Mouse (Mus musculus): ENCODE measurements around the gene Ifitm1.
A peak's percentile ranks its signal among the peaks of the same experiment; 100 is the strongest.

The Ifitm1 gene

GRCm38 (mm10) chr7:140953133-140953532 lies 13.9 kb upstream of the Ifitm1 start:
- peaks cover 86% of the 10 kb centered on the region for H3K4me1 ChIP-seq (replicated peaks; ENCODE audit: low read depth, low read length)
- H3K27me3 ChIP-seq (ENCODE audit: insufficient read depth, low read length): no peaks in the 10 kb centered on the region
- H3K9me3 ChIP-seq (ENCODE audit: low read length): no peaks in the 10 kb centered on the region
- TF ChIP-seq NANOG (IDR thresholded peaks at IDR 0.05; ENCODE audit: borderline replicate concordance, low read length): no peak
- no peak for TF ChIP-seq POU5F1 (IDR thresholded peaks at IDR 0.05; ENCODE audit: borderline replicate concordance, low read length)
- no peak for TF ChIP-seq CTCF (conservative IDR thresholded peaks at IDR 0.05; ENCODE audit: low read length)
- peaks cover 66% of the 10 kb centered on the region for H3K36me3 ChIP-seq (ENCODE audit: insufficient read depth, low read length)
- peak overlapping the region; percentile 93 for H3K4me3 ChIP-seq (replicated peaks; ENCODE audit: low read length)

- Histone ChIP-seq H3K36me3 (ENCODE audit: insufficient read depth, low read length) (peaks cover 57% of the 10 kb centered on the region), H3K4me3 (replicated peaks; ENCODE audit: low read length) (peak overlapping the region; percentile 93), H3K9me3 (ENCODE audit: low read length) (no peaks in the 10 kb centered on the region), H3K27me3 (ENCODE audit: insufficient read depth, low read length) (no peaks in the 10 kb centered on the region), H3K4me1 (replicated peaks; ENCODE audit: low read depth, low read length) (peaks cover 86% of the 10 kb centered on the region)
- TF ChIP-seq CTCF (conservative IDR thresholded peaks at IDR 0.05; ENCODE audit: low read length) (no peak), NANOG (IDR thresholded peaks at IDR 0.05; ENCODE audit: borderline replicate concordance, low read length) (no peak), POU5F1 (IDR thresholded peaks at IDR 0.05; ENCODE audit: borderline replicate concordance, low read length) (no peak)
These were observed 13.0 kb upstream of the Ifitm1 start for GRCm38 (mm10) chr7:140953800-140954732.

GRCm38 (mm10) chr7:140954733-140955071 lies 12.3 kb upstream of the Ifitm1 start:
- Histone ChIP-seq H3K27me3 (ENCODE audit: insufficient read depth, low read length) (no peaks in the 10 kb centered on the region), H3K4me1 (replicated peaks; ENCODE audit: low read depth, low read length) (peaks cover 82% of the 10 kb centered on the region), H3K4me3 (replicated peaks; ENCODE audit: low read length) (peak overlapping the region; percentile 93), H3K9me3 (ENCODE audit: low read length) (no peaks in the 10 kb centered on the region), H3K36me3 (ENCODE audit: insufficient read depth, low read length) (peaks cover 50% of the 10 kb centered on the region)
- no peak for TF ChIP-seq CTCF (conservative IDR thresholded peaks at IDR 0.05; ENCODE audit: low read length)
- no peak for TF ChIP-seq NANOG (IDR thresholded peaks at IDR 0.05; ENCODE audit: borderline replicate concordance, low read length)
- no peak for TF ChIP-seq POU5F1 (IDR thresholded peaks at IDR 0.05; ENCODE audit: borderline replicate concordance, low read length)

GRCm38 (mm10) chr7:140955342-140955741 lies 11.7 kb upstream of the Ifitm1 start:
- TF ChIP-seq POU5F1 (IDR thresholded peaks at IDR 0.05; ENCODE audit: borderline replicate concordance, low read length) (no peak), CTCF (conservative IDR thresholded peaks at IDR 0.05; ENCODE audit: low read length) (no peak), NANOG (IDR thresholded peaks at IDR 0.05; ENCODE audit: borderline replicate concordance, low read length) (no peak)
- H3K4me3 ChIP-seq (replicated peaks; ENCODE audit: low read length): peak overlapping the region; percentile 93

GRCm38 (mm10) chr7:140955758-140956555 lies 11.1 kb upstream of the Ifitm1 start, which contains the start of the genes Gm45717 and Ifitm2:
Gene Gm45717 (minus strand): TSS chr7:140955937.
Gene Ifitm2 (minus strand): TSS chr7:140955987.
- peaks cover 38% of the 10 kb centered on the region for H3K36me3 ChIP-seq (ENCODE audit: insufficient read depth, low read length)
- no peaks in the 10 kb centered on the region for H3K9me3 ChIP-seq (ENCODE audit: low read length)
- no peak for TF ChIP-seq CTCF (conservative IDR thresholded peaks at IDR 0.05; ENCODE audit: low read length)
- TF ChIP-seq POU5F1 (IDR thresholded peaks at IDR 0.05; ENCODE audit: borderline replicate concordance, low read length): no peak
- TF ChIP-seq NANOG (IDR thresholded peaks at IDR 0.05; ENCODE audit: borderline replicate concordance, low read length): no peak
- peaks cover 80% of the 10 kb centered on the region for H3K4me1 ChIP-seq (replicated peaks; ENCODE audit: low read depth, low read length)
- peak within 1 kb of the TSS; percentile 93 for H3K4me3 ChIP-seq (replicated peaks; ENCODE audit: low read length)
- H3K27me3 ChIP-seq (ENCODE audit: insufficient read depth, low read length): no peaks in the 10 kb centered on the region

More at GRCm38 (mm10) chr7:140955342-140955741, 11.7 kb upstream of the Ifitm1 start:
- no peaks in the 10 kb centered on the region for H3K27me3 ChIP-seq (ENCODE audit: insufficient read depth, low read length)
- H3K4me1 ChIP-seq (replicated peaks; ENCODE audit: low read depth, low read length): peaks cover 81% of the 10 kb centered on the region
- H3K36me3 ChIP-seq (ENCODE audit: insufficient read depth, low read length): peaks cover 44% of the 10 kb centered on the region
- no peaks in the 10 kb centered on the region for H3K9me3 ChIP-seq (ENCODE audit: low read length)

GRCm38 (mm10) chr7:140956556-140956869 lies 10.5 kb upstream of the Ifitm1 start:
- no peak for TF ChIP-seq CTCF (conservative IDR thresholded peaks at IDR 0.05; ENCODE audit: low read length)
- no peak for TF ChIP-seq POU5F1 (IDR thresholded peaks at IDR 0.05; ENCODE audit: borderline replicate concordance, low read length)
- TF ChIP-seq NANOG (IDR thresholded peaks at IDR 0.05; ENCODE audit: borderline replicate concordance, low read length): no peak
- Histone ChIP-seq H3K27me3 (ENCODE audit: insufficient read depth, low read length) (no peaks in the 10 kb centered on the region), H3K9me3 (ENCODE audit: low read length) (no peaks in the 10 kb centered on the region), H3K36me3 (ENCODE audit: insufficient read depth, low read length) (peaks cover 32% of the 10 kb centered on the region), H3K4me1 (replicated peaks; ENCODE audit: low read depth, low read length) (peaks cover 80% of the 10 kb centered on the region), H3K4me3 (replicated peaks; ENCODE audit: low read length) (peak overlapping the region; percentile 93)

- Histone ChIP-seq H3K27me3 (ENCODE audit: insufficient read depth, low read length) (no peaks in the 10 kb centered on the region), H3K36me3 (ENCODE audit: insufficient read depth, low read length) (peaks cover 4% of the 10 kb centered on the region), H3K9me3 (ENCODE audit: low read length) (no peaks in the 10 kb centered on the region), H3K4me3 (replicated peaks; ENCODE audit: low read length) (peak overlapping the region; percentile 43), H3K4me1 (replicated peaks; ENCODE audit: low read depth, low read length) (peaks cover 78% of the 10 kb centered on the region)
- TF ChIP-seq POU5F1 (IDR thresholded peaks at IDR 0.05; ENCODE audit: borderline replicate concordance, low read length) (peak; percentile 41; the same call in 1 of the 2 replicates), CTCF (conservative IDR thresholded peaks at IDR 0.05; ENCODE audit: low read length) (peak; percentile 34), NANOG (IDR thresholded peaks at IDR 0.05; ENCODE audit: borderline replicate concordance, low read length) (peak; percentile 99)
These were observed 7.7 kb upstream of the Ifitm1 start for GRCm38 (mm10) chr7:140959181-140959901.

All from E14TG2a.4 (cell line).